Mouse (Mus musculus): Measurements from ENCODE around the gene Snai3. TPM values are rescaled to one million over a fixed set of nuclear protein-coding genes. Genes with fewer than 3 reads are reported as not detected.

The Snai3 gene
- polyA plus RNA-seq, 1 experiment from 2014 or later = 0.36 TPM

GRCm38 (mm10) chr8:122436586-122437125, 23.9 kb downstream of the Snai3 start:
- Histone ChIP-seq H3K4me1 (peaks cover 37% of the 10 kb centered on the region), H3K27me3 (replicated peaks) (peaks cover 3% of the 10 kb centered on the region; the same call in 1 of the 2 replicates), H3K9me3 (replicated peaks) (0 out of 2 replicates have a peak, but pooled peaks cover 3% of the 10 kb centered on the region), H3K4me2 (no peak overlapping the region), H3K9ac (no peak overlapping the region), H3K4me3 (no peak overlapping the region), H3K27ac (0 out of 2 replicates have a peak overlapping the region, but pooled peaks have one; percentile 5), H3K36me3 (peaks cover 48% of the 10 kb centered on the region)
- no peak for ATAC-seq
- 70% methylated on average over 20 of the region's 20 CpGs for WGBS (ENCODE audit: insufficient replicate concordance)

- Histone ChIP-seq H3K36me3 (peaks cover 48% of the 10 kb centered on the region), H3K4me1 (peaks cover 42% of the 10 kb centered on the region), H3K9me3 (replicated peaks) (0 out of 2 replicates have a peak, but pooled peaks cover 3% of the 10 kb centered on the region), H3K4me3 (no peak overlapping the region), H3K27me3 (replicated peaks) (peaks cover 3% of the 10 kb centered on the region; the same call in 1 of the 2 replicates), H3K9ac (no peak overlapping the region), H3K4me2 (no peak overlapping the region), H3K27ac (0 out of 2 replicates have a peak overlapping the region, but pooled peaks have one; percentile 5)
- ATAC-seq = no peak
- WGBS (ENCODE audit: insufficient replicate concordance) = 85% methylated on average over 9 of the region's 9 CpGs
Observed at GRCm38 (mm10) chr8:122436146-122436545, 24.4 kb downstream of the Snai3 start.

GRCm38 (mm10) chr8:122435375-122435774, 25.2 kb downstream of the Snai3 start:
- no peak for ATAC-seq
- Histone ChIP-seq H3K36me3 (peaks cover 48% of the 10 kb centered on the region), H3K9ac (no peak overlapping the region), H3K4me3 (no peak overlapping the region), H3K27me3 (replicated peaks) (peaks cover 3% of the 10 kb centered on the region; the same call in 1 of the 2 replicates), H3K27ac (no peak overlapping the region), H3K4me2 (no peak overlapping the region), H3K9me3 (replicated peaks) (0 out of 2 replicates have a peak, but pooled peaks cover 3% of the 10 kb centered on the region), H3K4me1 (peaks cover 50% of the 10 kb centered on the region)
- WGBS (ENCODE audit: insufficient replicate concordance) = 80% methylated on average over 6 of the region's 6 CpGs

GRCm38 (mm10) chr8:122433269-122433905, 27.1 kb downstream of the Snai3 start:
- H3K27ac ChIP-seq = 0 out of 2 replicates have a peak overlapping the region, but pooled peaks have one; percentile 68
- peaks cover 3% of the 10 kb centered on the region; the same call in 1 of the 2 replicates for H3K27me3 ChIP-seq (replicated peaks)
- peak; percentile 30; the same call in 1 of the 2 replicates for ATAC-seq
- H3K36me3 ChIP-seq = peaks cover 40% of the 10 kb centered on the region
- H3K4me1 ChIP-seq = peaks cover 49% of the 10 kb centered on the region
- 57% methylated on average over 11 of the region's 11 CpGs for WGBS (ENCODE audit: insufficient replicate concordance)
- H3K9me3 ChIP-seq (replicated peaks) = 0 out of 2 replicates have a peak, but pooled peaks cover 3% of the 10 kb centered on the region
- H3K4me2 ChIP-seq = peak overlapping the region; percentile 90
- no peak overlapping the region for H3K4me3 ChIP-seq
- no peak overlapping the region for H3K9ac ChIP-seq

- peaks cover 42% of the 10 kb centered on the region for H3K4me1 ChIP-seq
- peak within 1 kb of the TSS; percentile 68 for H3K27ac ChIP-seq
- H3K4me3 ChIP-seq = peak within 1 kb of the TSS; percentile 63
- ATAC-seq = peak; percentile 75
- peaks cover 40% of the 10 kb centered on the region for H3K36me3 ChIP-seq
- peaks cover 3% of the 10 kb centered on the region; the same call in 1 of the 2 replicates for H3K27me3 ChIP-seq (replicated peaks)
- peak within 1 kb of the TSS; percentile 90 for H3K4me2 ChIP-seq
- peak within 1 kb of the TSS; percentile 67 for H3K9ac ChIP-seq
- H3K9me3 ChIP-seq (replicated peaks) = 0 out of 2 replicates have a peak, but pooled peaks cover 3% of the 10 kb centered on the region
- WGBS (ENCODE audit: insufficient replicate concordance) = 1% methylated on average over 45 of the region's 45 CpGs
Observed at GRCm38 (mm10) chr8:122432443-122433268, 27.9 kb downstream of the Snai3 start, which contains the start of gene Cyba. TSS of gene Cyba (minus strand) at chr8:122432930.

- ATAC-seq = no peak
- Histone ChIP-seq H3K4me3 (peak overlapping the region; percentile 63), H3K36me3 (peaks cover 38% of the 10 kb centered on the region), H3K4me2 (peak overlapping the region; percentile 90), H3K9me3 (replicated peaks) (0 out of 2 replicates have a peak, but pooled peaks cover 3% of the 10 kb centered on the region), H3K4me1 (peaks cover 40% of the 10 kb centered on the region), H3K27ac (peak overlapping the region; percentile 68), H3K9ac (peak overlapping the region; percentile 67), H3K27me3 (replicated peaks) (peaks cover 3% of the 10 kb centered on the region; the same call in 1 of the 2 replicates)
- WGBS (ENCODE audit: insufficient replicate concordance) = 19% methylated on average over 18 of the region's 18 CpGs
Observed at GRCm38 (mm10) chr8:122431694-122432442, 28.7 kb downstream of the Snai3 start.

GRCm38 (mm10) chr8:122430646-122431045, 29.9 kb downstream of the Snai3 start:
- 0 out of 2 replicates have a peak overlapping the region, but pooled peaks have one; percentile 3 for H3K27ac ChIP-seq
- no peak for ATAC-seq
- 67% methylated on average over 3 of the region's 3 CpGs for WGBS (ENCODE audit: insufficient replicate concordance)

GRCm38 (mm10) chr8:122430058-122430636, 30.4 kb downstream of the Snai3 start:
- no peak for ATAC-seq

More at GRCm38 (mm10) chr8:122430646-122431045, 29.9 kb downstream of the Snai3 start:
- Histone ChIP-seq H3K36me3 (peaks cover 26% of the 10 kb centered on the region), H3K4me1 (peaks cover 40% of the 10 kb centered on the region), H3K27me3 (replicated peaks) (peaks cover 3% of the 10 kb centered on the region; the same call in 1 of the 2 replicates), H3K4me2 (peak overlapping the region; percentile 90; the same call in 1 of the 2 replicates), H3K9ac (no peak overlapping the region), H3K4me3 (no peak overlapping the region), H3K9me3 (replicated peaks) (0 out of 2 replicates have a peak, but pooled peaks cover 3% of the 10 kb centered on the region)

GRCm38 (mm10) chr8:122428163-122428562, 32.4 kb downstream of the Snai3 start:
- WGBS (ENCODE audit: insufficient replicate concordance) = 62% methylated on average over 9 of the region's 9 CpGs
- Histone ChIP-seq H3K27ac (no peak overlapping the region), H3K9ac (no peak overlapping the region), H3K4me2 (no peak overlapping the region), H3K27me3 (replicated peaks) (no peaks in the 10 kb centered on the region; the same call in 1 of the 2 replicates), H3K4me3 (no peak overlapping the region), H3K36me3 (peaks cover 12% of the 10 kb centered on the region; the same call in 1 of the 2 replicates), H3K4me1 (peaks cover 33% of the 10 kb centered on the region), H3K9me3 (replicated peaks) (no peaks in the 10 kb centered on the region)
- ATAC-seq = no peak

More at GRCm38 (mm10) chr8:122430058-122430636, 30.4 kb downstream of the Snai3 start:
- Histone ChIP-seq H3K27ac (0 out of 2 replicates have a peak overlapping the region, but pooled peaks have one; percentile 3), H3K27me3 (replicated peaks) (peaks cover 3% of the 10 kb centered on the region; the same call in 1 of the 2 replicates), H3K36me3 (peaks cover 23% of the 10 kb centered on the region), H3K4me3 (no peak overlapping the region), H3K9ac (no peak overlapping the region), H3K9me3 (replicated peaks) (no peaks in the 10 kb centered on the region), H3K4me1 (peaks cover 40% of the 10 kb centered on the region), H3K4me2 (no peak overlapping the region)
- 58% methylated on average over 10 of the region's 10 CpGs for WGBS (ENCODE audit: insufficient replicate concordance)

GRCm38 (mm10) chr8:122427607-122428006, 32.9 kb downstream of the Snai3 start:
- no peak overlapping the region for H3K4me2 ChIP-seq
- H3K4me3 ChIP-seq = no peak overlapping the region
- no peak overlapping the region for H3K9ac ChIP-seq
- 77% methylated on average over 7 of the region's 7 CpGs for WGBS (ENCODE audit: insufficient replicate concordance)
- peaks cover 27% of the 10 kb centered on the region for H3K4me1 ChIP-seq
- peaks cover 12% of the 10 kb centered on the region; the same call in 1 of the 2 replicates for H3K36me3 ChIP-seq
- no peaks in the 10 kb centered on the region for H3K9me3 ChIP-seq (replicated peaks)
- no peaks in the 10 kb centered on the region; the same call in 1 of the 2 replicates for H3K27me3 ChIP-seq (replicated peaks)
- no peak for ATAC-seq
- H3K27ac ChIP-seq = no peak overlapping the region

Data from liver, embryonic 12.5 days (tissue).